Mouse (Mus musculus) G1E (cell line): ENCODE results near the gene Nr3c2. TPM values are rescaled to one million over a fixed set of nuclear protein-coding genes. Genes with fewer than 3 reads are reported as not detected.

Experiments used
- ATAC-seq: 2 replicates; pipeline ENCODE4 v1.8.0; 2016; ENCODE audit warnings: mild to moderate bottlenecking; ENCODE audit not compliant: insufficient number of reproducible peaks, poor library complexity, low FRiP score, severe bottlenecking; ENCODE audit errors: extremely low read depth
- DNase-seq: peaks from one replicate; pipeline ENCODE4 v3.0.0; 2012; ENCODE audit warnings: low spot score
- H3K27me3 ChIP-seq: 2 replicates; pipeline ENCODE4 v1.6.1; 2012; ENCODE audit warnings: mild to moderate bottlenecking, low read length, inconsistent platforms; ENCODE audit not compliant: insufficient read depth
- H3K36me3 ChIP-seq: replicated peaks from 2 replicates; pipeline ENCODE3; 2012; ENCODE audit warnings: mild to moderate bottlenecking, inconsistent platforms
- H3K4me1 ChIP-seq: 2 replicates; pipeline ENCODE4 v1.6.1; 2012; ENCODE audit warnings: low read depth, low read length, inconsistent platforms, mixed read lengths; ENCODE audit not compliant: insufficient read depth
- H3K4me3 ChIP-seq: 2 replicates; pipeline ENCODE4 v1.5.1; 2012; ENCODE audit warnings: low read depth, mild to moderate bottlenecking, inconsistent platforms, low read length, moderate library complexity, mixed read lengths
- H3K9me3 ChIP-seq: replicated peaks from 2 replicates; pipeline ENCODE4 v1.6.1; 2012; ENCODE audit warnings: inconsistent platforms
- CTCF ChIP-seq: IDR thresholded peaks from 2 replicates; pipeline ENCODE4 v1.5.1; 2012; ENCODE audit warnings: low read depth, low read length, inconsistent platforms, mixed read lengths
- GATA1 ChIP-seq: IDR thresholded peaks from 2 replicates; pipeline ENCODE4 v1.6.1; 2012; ENCODE audit warnings: borderline replicate concordance, low read length, inconsistent platforms, mixed read lengths
- GATA2 ChIP-seq: IDR thresholded peaks from 2 replicates; pipeline ENCODE4 v1.6.1; 2012; ENCODE audit warnings: low read depth, low read length, inconsistent platforms, borderline replicate concordance
- POLR2AphosphoS5 ChIP-seq: IDR thresholded peaks from 2 replicates; pipeline ENCODE4 v1.6.1; 2012; ENCODE audit warnings: low read depth, low read length, inconsistent platforms; ENCODE audit not compliant: insufficient replicate concordance
- TAL1 ChIP-seq: conservative IDR thresholded peaks from 2 replicates; pipeline ENCODE4 v1.6.1; 2012; ENCODE audit warnings: low read depth, low read length, inconsistent platforms, mixed read lengths
- polyA plus RNA-seq: library from polyadenylated mRNA; stranded (reverse); fragments of >175 nt; gene quantifications from 2 replicates; pipeline ENCODE4 v1.2.3, GENCODE M21; 2012
- total RNA-seq, 2 experiments: library from RNA; stranded (forward) in 1 of 2; stranded (reverse) in 1 of 2; fragments of 200-1000 nt in 1 of 2; fragments of >200 nt in 1 of 2; fragmentation: Nextera tagmentation in 1 of 2; gene quantifications; 2 replicates each; pipeline ENCODE4 v1.2.3; 2014 to 2017

The Nr3c2 gene
- total and polyA plus RNA-seq, 3 experiments, result 0.26 to 12.0 (median 7.6) TPM

GRCm38 (mm10) chr8:77186914-77187536 lies 287.8 kb downstream of the Nr3c2 start:
- ATAC-seq, result no peak
- no peaks in the 10 kb centered on the region for H3K4me1 ChIP-seq
- no peak overlapping the region for H3K4me3 ChIP-seq
- DNase-seq, result no peak
- TF ChIP-seq POLR2AphosphoS5 (no peak), CTCF (no peak), TAL1 (no peak), GATA2 (no peak), GATA1 (no peak)
- H3K9me3 ChIP-seq, result no peaks in the 10 kb centered on the region
- no peaks in the 10 kb centered on the region for H3K36me3 ChIP-seq
- peaks cover 5% of the 10 kb centered on the region; the same call in 1 of the 2 replicates for H3K27me3 ChIP-seq

GRCm38 (mm10) chr8:77187748-77188147 lies 288.5 kb downstream of the Nr3c2 start:
- Histone ChIP-seq H3K27me3 (peaks cover 5% of the 10 kb centered on the region; the same call in 1 of the 2 replicates), H3K9me3 (no peaks in the 10 kb centered on the region), H3K4me3 (no peak overlapping the region), H3K36me3 (no peaks in the 10 kb centered on the region), H3K4me1 (no peaks in the 10 kb centered on the region)
- DNase-seq (no peak), ATAC-seq (no peak)
- no peak for TF ChIP-seq GATA1
- no peak for TF ChIP-seq GATA2
- TF ChIP-seq CTCF, result no peak
- TF ChIP-seq TAL1, result no peak
- no peak for TF ChIP-seq POLR2AphosphoS5

- no peak for TF ChIP-seq CTCF
- no peak for TF ChIP-seq GATA1
- TF ChIP-seq TAL1, result no peak
- TF ChIP-seq POLR2AphosphoS5, result no peak
- TF ChIP-seq GATA2, result no peak
- Histone ChIP-seq H3K27me3 (peaks cover 5% of the 10 kb centered on the region; the same call in 1 of the 2 replicates), H3K4me1 (no peaks in the 10 kb centered on the region), H3K9me3 (no peaks in the 10 kb centered on the region), H3K36me3 (no peaks in the 10 kb centered on the region), H3K4me3 (no peak overlapping the region)
- ATAC-seq, result no peak
- no peak for DNase-seq
Observed at GRCm38 (mm10) chr8:77188298-77188697, 289.1 kb downstream of the Nr3c2 start.

GRCm38 (mm10) chr8:77189318-77189717 lies 290.1 kb downstream of the Nr3c2 start:
- TF ChIP-seq TAL1 (no peak), CTCF (no peak), POLR2AphosphoS5 (no peak), GATA2 (no peak), GATA1 (no peak)
- Histone ChIP-seq H3K4me1 (no peaks in the 10 kb centered on the region), H3K36me3 (no peaks in the 10 kb centered on the region), H3K27me3 (peaks cover 5% of the 10 kb centered on the region; the same call in 1 of the 2 replicates), H3K9me3 (no peaks in the 10 kb centered on the region), H3K4me3 (no peak overlapping the region)
- DNase-seq (no peak), ATAC-seq (no peak)

GRCm38 (mm10) chr8:77190393-77190792 lies 291.2 kb downstream of the Nr3c2 start:
- Histone ChIP-seq H3K27me3 (peaks cover 5% of the 10 kb centered on the region; the same call in 1 of the 2 replicates), H3K4me1 (no peaks in the 10 kb centered on the region), H3K36me3 (no peaks in the 10 kb centered on the region), H3K4me3 (no peak overlapping the region), H3K9me3 (no peaks in the 10 kb centered on the region)
- TF ChIP-seq TAL1 (no peak), GATA2 (no peak), POLR2AphosphoS5 (no peak), GATA1 (no peak)
- DNase-seq (no peak), ATAC-seq (no peak)

GRCm38 (mm10) chr8:77209297-77209696 lies 310.1 kb downstream of the Nr3c2 start:
- H3K9me3 ChIP-seq, result no peaks in the 10 kb centered on the region
- no peaks in the 10 kb centered on the region for H3K4me1 ChIP-seq
- TF ChIP-seq CTCF (no peak), POLR2AphosphoS5 (no peak), TAL1 (no peak), GATA1 (no peak)
- DNase-seq, result no peak
- H3K4me3 ChIP-seq, result no peak overlapping the region
- ATAC-seq, result no peak
- no peaks in the 10 kb centered on the region; the same call in 1 of the 2 replicates for H3K27me3 ChIP-seq
- H3K36me3 ChIP-seq, result no peaks in the 10 kb centered on the region

- Histone ChIP-seq H3K27me3 (no peaks in the 10 kb centered on the region; the same call in 1 of the 2 replicates), H3K4me1 (no peaks in the 10 kb centered on the region), H3K9me3 (no peaks in the 10 kb centered on the region), H3K4me3 (no peak overlapping the region), H3K36me3 (no peaks in the 10 kb centered on the region)
- TF ChIP-seq TAL1 (no peak), POLR2AphosphoS5 (no peak)
- no peak for DNase-seq
- ATAC-seq, result no peak
Observed at GRCm38 (mm10) chr8:77213893-77214464, 314.7 kb downstream of the Nr3c2 start.
